Mouse (Mus musculus): ENCODE data around the gene Ankrd13b.

Ankrd13b gene

GRCm38 (mm10) chr11:77455770-77456510 lies 33.5 kb downstream of the Ankrd13b start:
- no peak for DNase-seq

DNA sequence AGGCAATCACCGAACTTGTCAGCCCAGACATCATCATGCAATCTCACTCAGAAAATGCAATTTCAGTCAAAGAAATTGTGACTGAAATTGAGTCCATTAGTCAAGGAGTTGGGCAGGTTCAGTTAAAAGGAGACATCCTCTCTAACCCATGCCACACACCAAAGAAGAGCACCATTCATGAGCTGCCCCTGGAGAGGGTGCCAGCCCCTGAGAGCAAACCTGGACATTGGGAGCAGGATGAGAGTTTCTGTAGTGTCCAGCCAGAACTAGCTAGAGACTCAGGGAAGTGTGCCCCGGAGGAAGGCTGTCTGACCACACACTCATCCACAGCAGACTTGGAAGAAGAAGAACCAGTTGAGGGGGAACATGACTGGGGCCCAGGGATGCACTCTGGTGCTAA lies 36.1 kb downstream of the Ankrd13b start:
- peak; percentile 1 for DNase-seq

DNA sequence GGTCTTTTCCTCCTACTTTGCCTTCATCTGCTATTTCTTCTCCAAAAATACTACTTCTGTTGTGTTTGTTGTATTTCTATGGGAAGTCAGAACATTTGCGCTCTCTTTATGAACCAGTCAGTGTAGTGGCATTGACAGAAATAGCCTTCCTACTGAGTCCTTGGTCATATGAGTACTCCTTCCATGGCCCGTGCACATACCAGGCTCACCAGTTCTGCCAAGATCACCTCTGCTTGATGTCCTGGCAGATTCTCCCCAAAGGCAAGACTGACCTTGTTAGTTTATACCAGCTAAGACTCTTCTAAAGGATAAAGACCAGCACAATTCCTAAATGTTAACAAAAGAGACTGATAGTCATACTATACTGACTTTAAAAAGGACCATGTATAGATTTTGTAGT lies 37.8 kb downstream of the Ankrd13b start:
- DNase-seq, result no peak

DNA sequence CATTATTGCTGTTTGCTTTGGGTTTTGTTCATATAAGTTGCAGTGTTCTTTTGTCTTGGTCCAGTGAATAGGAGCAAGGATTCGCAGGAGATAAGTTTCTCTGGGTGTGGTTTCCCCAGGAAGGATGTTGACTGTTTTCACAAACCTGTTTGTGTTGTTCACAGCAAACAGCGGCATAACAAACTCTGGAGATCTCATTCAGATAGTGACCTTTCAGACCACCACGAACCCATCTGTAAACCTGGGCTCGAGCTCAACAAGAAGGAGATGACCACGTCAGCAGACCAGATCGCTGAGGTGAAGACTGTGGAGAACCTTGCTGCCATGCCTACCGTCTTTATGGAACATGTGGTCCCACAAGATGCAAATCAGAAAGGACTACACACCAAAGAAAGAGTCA lies 40.3 kb downstream of the Ankrd13b start:
- DNase-seq, result no peak

DNA sequence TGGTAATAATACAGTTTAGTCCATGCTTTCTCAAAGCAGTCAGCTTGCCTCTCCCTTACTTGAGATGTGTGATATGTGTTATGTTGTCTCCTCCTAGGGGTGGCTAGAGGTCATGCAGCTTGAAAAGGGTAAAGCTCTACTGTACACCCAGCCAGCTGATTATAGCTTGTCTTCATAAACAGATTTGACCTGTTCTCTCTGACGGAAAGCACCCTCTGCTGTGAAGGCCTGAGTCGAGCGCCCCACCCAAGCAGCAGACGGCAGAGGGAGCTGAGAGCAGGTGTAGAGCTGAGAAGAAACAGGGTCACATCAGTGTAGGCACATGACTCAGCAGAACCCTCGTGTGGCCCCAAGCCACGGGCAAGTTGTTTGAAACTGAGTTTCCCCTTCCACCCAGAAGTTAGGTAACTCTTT lies 42.8 kb downstream of the Ankrd13b start:
- no peak for DNase-seq

GRCm38 (mm10) chr11:77444939-77445338 lies 44.5 kb downstream of the Ankrd13b start:
- no peak for DNase-seq

GRCm38 (mm10) chr11:77442186-77443170 lies 47.0 kb downstream of the Ankrd13b start:
- DNase-seq, result no peak

- DNase-seq, result no peak
Observed at GRCm38 (mm10) chr11:77441020-77441419, 48.5 kb downstream of the Ankrd13b start.

GRCm38 (mm10) chr11:77440081-77440480 lies 49.4 kb downstream of the Ankrd13b start:
- DNase-seq, result no peak

GRCm38 (mm10) chr11:77437026-77437425 lies 52.5 kb downstream of the Ankrd13b start:
- DNase-seq, result no peak

DNA sequence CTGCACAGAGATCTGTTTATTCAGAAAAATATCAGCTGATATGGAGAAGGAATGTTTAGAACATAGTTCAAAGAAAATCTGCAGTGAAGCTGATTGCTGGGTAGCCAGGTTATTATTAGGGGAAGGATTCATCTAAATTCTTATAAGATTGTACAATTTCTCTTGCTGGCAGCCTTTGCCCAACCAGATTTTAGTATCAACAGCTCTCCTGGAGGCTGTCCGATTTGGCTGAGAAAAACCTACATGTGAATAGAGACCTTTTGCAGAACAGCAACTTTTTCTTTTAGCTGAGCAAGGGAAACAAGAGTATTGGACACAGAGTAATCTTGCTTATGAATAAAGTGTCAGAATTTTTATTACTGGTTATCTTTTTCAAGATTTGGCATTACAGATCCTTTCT lies 61.0 kb downstream of the Ankrd13b start:
- no peak for DNase-seq

- no peak for DNase-seq
Observed at GRCm38 (mm10) chr11:77423175-77423859, 66.2 kb downstream of the Ankrd13b start.

Measured in right cerebral cortex, postnatal 25 days (tissue).